22 mouse cellular contexts compared by ENCODE assay signal in the genomic region with DNA sequence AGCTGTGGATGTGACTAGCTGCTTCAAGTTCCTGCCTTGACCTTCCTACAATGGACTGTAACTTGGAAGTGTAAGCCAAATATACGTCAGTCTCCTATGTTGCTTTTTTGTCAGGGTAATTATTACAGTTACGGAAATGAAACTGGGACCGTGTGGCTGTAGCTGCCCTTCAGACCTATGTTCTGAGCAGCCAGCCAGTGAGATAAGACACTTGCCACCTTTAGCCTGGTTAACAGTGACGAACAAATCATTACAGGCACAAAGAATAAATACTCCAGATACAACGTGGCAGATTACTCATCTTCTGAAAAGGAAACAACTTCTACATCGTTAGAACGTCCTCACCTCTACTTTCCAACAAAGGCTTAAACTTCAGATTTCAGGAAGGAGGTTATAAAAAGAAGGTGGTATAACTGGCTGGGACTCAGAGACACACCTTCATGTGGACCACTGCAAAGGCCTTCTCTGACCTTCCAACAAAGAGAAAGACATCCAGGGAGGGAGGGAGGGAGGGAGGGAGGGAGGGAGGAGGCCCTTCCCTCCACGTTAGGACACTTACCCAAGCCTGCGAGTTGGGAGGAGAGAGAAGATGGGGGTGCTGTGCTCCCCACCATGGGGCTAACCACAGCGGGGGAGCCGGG. TPM values are rescaled to one million over a fixed set of nuclear protein-coding genes. Genes with fewer than 3 reads are reported as not detected.
DNase-seq lines count a peak whose midpoint lies in the region; ATAC-seq and TF ChIP-seq lines count a peak whose summit lies in the region.
"Had no signal": no experiment of that assay in that cellular context is flagged by ENCODE, and none has a peak within 500 bp of the region (broad histone marks: within the 10 kb centered on the region; RNA-seq: fewer than 3 reads in every experiment).

No protein-coding gene starts in this region.

- WGBS in heart, embryonic 12.5 days: 60% methylated on average over 11 of the region's 11 CpGs
- WGBS in heart, embryonic 11.5 days (ENCODE audit: insufficient replicate concordance): 77% methylated on average over 9 of the region's 11 CpGs
- 54% methylated on average over 11 of the region's 11 CpGs for WGBS in heart, embryonic 16.5 days
- 73% methylated on average over 11 of the region's 11 CpGs for WGBS in heart, embryonic 10.5 days
- WGBS in liver, postnatal 0 days (ENCODE audit: insufficient replicate concordance): 70% methylated on average over 11 of the region's 11 CpGs
- 71% methylated on average over 11 of the region's 11 CpGs for WGBS in liver, embryonic 11.5 days
- WGBS in stomach, postnatal 0 days: 54% methylated on average over 11 of the region's 11 CpGs

- DNase-seq in heart, embryonic 10.5 days (ENCODE audit: low spot score): no peak
- no peak for DNase-seq in liver, postnatal 0 days
- DNase-seq in liver, embryonic 11.5 days (ENCODE audit: low spot score): no peak
- DNase-seq in stomach, postnatal 0 days (ENCODE audit: low spot score): no peak
- no peak for DNase-seq in ovary, postnatal 14 days (ENCODE audit: low spot score)
- DNase-seq: adrenal gland, adult 2 months; adrenal gland, postnatal 25 days; cerebellum, adult 18-20 months; cerebellum, adult 9-11 months; cerebellum, postnatal 36 days; gastrocnemius, postnatal 10 days; kidney, adult 11 months; kidney, adult 9 months had no signal

- H3K4me2 ChIP-seq in heart, embryonic 12.5 days: no peak overlapping the region
- H3K4me2 ChIP-seq in heart, embryonic 11.5 days: no peak overlapping the region
- 0 out of 2 replicates have a peak overlapping the region, but pooled peaks have one; percentile 8 for H3K4me2 ChIP-seq in heart, embryonic 16.5 days (ENCODE audit: low read depth, low read length)
- no peak overlapping the region for H3K4me2 ChIP-seq in liver, postnatal 0 days (ENCODE audit: low read depth, low read length)
- H3K4me2 ChIP-seq in liver, embryonic 11.5 days: no peak overlapping the region
- H3K4me2 ChIP-seq in stomach, postnatal 0 days (replicated peaks; ENCODE audit: low read depth): no peak overlapping the region
- H3K4me2 ChIP-seq: embryonic facial prominence, embryonic 13.5 days; forebrain, embryonic 13.5 days; hindbrain, embryonic 14.5 days had no signal

- no peak for ATAC-seq in heart, embryonic 12.5 days (ENCODE audit: insufficient number of reproducible peaks, low FRiP score)
- no peak for ATAC-seq in heart, embryonic 11.5 days (replicated peaks; ENCODE audit: insufficient number of reproducible peaks, low FRiP score, low TSS enrichment)
- ATAC-seq in heart, embryonic 16.5 days (replicated peaks; ENCODE audit: extremely low read depth, insufficient read depth, low FRiP score): no peak
- peak; percentile 40; the same call in 1 of the 2 replicates for ATAC-seq in liver, postnatal 0 days
- ATAC-seq in liver, embryonic 11.5 days (replicated peaks; ENCODE audit: low FRiP score): no peak
- peak; percentile 87 for ATAC-seq in stomach, postnatal 0 days (ENCODE audit: low FRiP score, low TSS enrichment)
- ATAC-seq: forebrain, embryonic 13.5 days; Patski had no signal

- H3K27me3 ChIP-seq in heart, embryonic 12.5 days (replicated peaks): no peaks in the 10 kb centered on the region
- H3K27me3 ChIP-seq in heart, embryonic 11.5 days (ENCODE audit: control insufficient read depth, insufficient read depth, low read length): no peaks in the 10 kb centered on the region
- no peaks in the 10 kb centered on the region for H3K27me3 ChIP-seq in heart, embryonic 16.5 days (ENCODE audit: control insufficient read depth, insufficient read depth, low read length)
- no peaks in the 10 kb centered on the region for H3K27me3 ChIP-seq in heart, embryonic 10.5 days (ENCODE audit: insufficient read depth, poor library complexity, severe bottlenecking)
- no peaks in the 10 kb centered on the region for H3K27me3 ChIP-seq in liver, postnatal 0 days (ENCODE audit: insufficient read depth, low read length)
- no peaks in the 10 kb centered on the region for H3K27me3 ChIP-seq in liver, embryonic 11.5 days (replicated peaks; ENCODE audit: control insufficient read depth, insufficient read depth, low read length)
- H3K27me3 ChIP-seq in stomach, postnatal 0 days (ENCODE audit: control insufficient read depth, insufficient read depth, low read length): no peaks in the 10 kb centered on the region
- H3K27me3 ChIP-seq: CH12.LX; embryonic facial prominence, embryonic 13.5 days; forebrain, embryonic 13.5 days; Patski had no signal

- peaks cover 15% of the 10 kb centered on the region for H3K4me1 ChIP-seq in heart, embryonic 12.5 days (replicated peaks)
- H3K4me1 ChIP-seq in heart, embryonic 11.5 days (ENCODE audit: control insufficient read depth, insufficient read depth, low read length): no peaks in the 10 kb centered on the region
- peaks cover 11% of the 10 kb centered on the region; the same call in 1 of the 2 replicates for H3K4me1 ChIP-seq in heart, embryonic 16.5 days (ENCODE audit: control insufficient read depth, insufficient read depth, low read length)
- peaks cover 23% of the 10 kb centered on the region for H3K4me1 ChIP-seq in heart, embryonic 10.5 days
- H3K4me1 ChIP-seq in liver, postnatal 0 days (ENCODE audit: insufficient read depth): no peaks in the 10 kb centered on the region
- 0 out of 2 replicates have a peak, but pooled peaks cover 2% of the 10 kb centered on the region for H3K4me1 ChIP-seq in liver, embryonic 11.5 days (replicated peaks; ENCODE audit: control insufficient read depth, insufficient read depth, low read length)
- H3K4me1 ChIP-seq in stomach, postnatal 0 days (replicated peaks; ENCODE audit: control insufficient read depth, insufficient read depth): no peaks in the 10 kb centered on the region

- H3K36me3 ChIP-seq in heart, embryonic 12.5 days: peaks cover 41% of the 10 kb centered on the region
- peaks cover 11% of the 10 kb centered on the region; the same call in 1 of the 2 replicates for H3K36me3 ChIP-seq in heart, embryonic 11.5 days (ENCODE audit: control insufficient read depth, insufficient read depth, low read length)
- peaks cover 23% of the 10 kb centered on the region for H3K36me3 ChIP-seq in heart, embryonic 16.5 days (ENCODE audit: control insufficient read depth, insufficient read depth)
- peaks cover 22% of the 10 kb centered on the region for H3K36me3 ChIP-seq in heart, embryonic 10.5 days
- peaks cover 7% of the 10 kb centered on the region; the same call in 1 of the 2 replicates for H3K36me3 ChIP-seq in liver, postnatal 0 days (replicated peaks; ENCODE audit: insufficient read depth, low read length)
- peaks cover 2% of the 10 kb centered on the region; the same call in 1 of the 2 replicates for H3K36me3 ChIP-seq in liver, embryonic 11.5 days (ENCODE audit: control insufficient read depth, insufficient read depth, low read length)
- H3K36me3 ChIP-seq in stomach, postnatal 0 days (ENCODE audit: control insufficient read depth, insufficient read depth, low read length): no peaks in the 10 kb centered on the region

- TF ChIP-seq CTCF in liver, postnatal 0 days (IDR thresholded peaks at IDR 0.05; ENCODE audit: low read depth): no peak
- no peak for TF ChIP-seq CTCF in stomach, postnatal 0 days (IDR thresholded peaks at IDR 0.05; ENCODE audit: low read depth)

- no peak overlapping the region for H3K4me3 ChIP-seq in heart, embryonic 12.5 days
- H3K4me3 ChIP-seq in heart, embryonic 11.5 days (ENCODE audit: low read depth, low read length): no peak overlapping the region
- no peak overlapping the region for H3K4me3 ChIP-seq in heart, embryonic 16.5 days (ENCODE audit: low read length)
- H3K4me3 ChIP-seq in heart, embryonic 10.5 days: no peak overlapping the region
- no peak overlapping the region for H3K4me3 ChIP-seq in liver, postnatal 0 days (ENCODE audit: low read depth, low read length)
- H3K4me3 ChIP-seq in liver, embryonic 11.5 days (ENCODE audit: low read depth, low read length): no peak overlapping the region
- H3K4me3 ChIP-seq in stomach, postnatal 0 days (ENCODE audit: low read depth, low read length): no peak overlapping the region
- H3K4me3 ChIP-seq: embryonic facial prominence, embryonic 13.5 days; forebrain, embryonic 13.5 days; hindbrain, embryonic 10.5 days had no signal

- peak overlapping the region; percentile 10; the same call in 1 of the 2 replicates for H3K27ac ChIP-seq in heart, embryonic 12.5 days (ENCODE audit: poor library complexity, severe bottlenecking)
- H3K27ac ChIP-seq in heart, embryonic 11.5 days (ENCODE audit: low read depth, low read length): no peak overlapping the region
- H3K27ac ChIP-seq in heart, embryonic 16.5 days (ENCODE audit: low read length): peak overlapping the region; percentile 54
- no peak overlapping the region for H3K27ac ChIP-seq in heart, embryonic 10.5 days
- no peak overlapping the region for H3K27ac ChIP-seq in liver, postnatal 0 days (ENCODE audit: low read depth)
- no peak overlapping the region for H3K27ac ChIP-seq in liver, embryonic 11.5 days (ENCODE audit: low read depth, low read length)
- H3K27ac ChIP-seq in stomach, postnatal 0 days (replicated peaks): peak overlapping the region; percentile 58
- H3K27ac ChIP-seq: embryonic facial prominence, embryonic 13.5 days; forebrain, embryonic 13.5 days; hindbrain, embryonic 10.5 days; hindbrain, embryonic 14.5 days had no signal

- no peaks in the 10 kb centered on the region for H3K9me3 ChIP-seq in heart, embryonic 12.5 days (replicated peaks)
- no peaks in the 10 kb centered on the region for H3K9me3 ChIP-seq in heart, embryonic 11.5 days (replicated peaks; ENCODE audit: control insufficient read depth, low read length)
- peaks cover 4% of the 10 kb centered on the region; the same call in 1 of the 2 replicates for H3K9me3 ChIP-seq in heart, embryonic 16.5 days (replicated peaks; ENCODE audit: control insufficient read depth, low read length)
- H3K9me3 ChIP-seq in heart, embryonic 10.5 days: no peaks in the 10 kb centered on the region
- H3K9me3 ChIP-seq in liver, postnatal 0 days (ENCODE audit: low read length): no peaks in the 10 kb centered on the region
- no peaks in the 10 kb centered on the region for H3K9me3 ChIP-seq in liver, embryonic 11.5 days (ENCODE audit: control insufficient read depth, low read length)
- H3K9me3 ChIP-seq in stomach, postnatal 0 days (ENCODE audit: control insufficient read depth, low read length): no peaks in the 10 kb centered on the region
- H3K9me3 ChIP-seq: embryonic facial prominence, embryonic 13.5 days; forebrain, embryonic 13.5 days; hindbrain, embryonic 10.5 days had no signal

- no peak for TF ChIP-seq EP300 in liver, postnatal 0 days (IDR thresholded peaks at IDR 0.05; ENCODE audit: low read depth)
- TF ChIP-seq EP300 in stomach, postnatal 0 days (optimal IDR thresholded peaks at IDR 0.05): no peak

- H3K9ac ChIP-seq in heart, embryonic 12.5 days: no peak overlapping the region
- no peak overlapping the region for H3K9ac ChIP-seq in heart, embryonic 11.5 days (ENCODE audit: low read depth, low read length)
- H3K9ac ChIP-seq in heart, embryonic 16.5 days (ENCODE audit: low read length): no peak overlapping the region
- H3K9ac ChIP-seq in liver, postnatal 0 days (replicated peaks): no peak overlapping the region
- no peak overlapping the region for H3K9ac ChIP-seq in liver, embryonic 11.5 days (ENCODE audit: low read depth, low read length)
- no peak overlapping the region for H3K9ac ChIP-seq in stomach, postnatal 0 days (ENCODE audit: low read length)
- H3K9ac ChIP-seq: embryonic facial prominence, embryonic 13.5 days; forebrain, embryonic 13.5 days; hindbrain, embryonic 14.5 days had no signal

RNA-seq across cellular contexts. Expression of a gene that starts 22.2 kb away (rescaled TPM):
- polyA plus RNA-seq in heart, embryonic 12.5 days (2016; fragmentation: Nextera tagmentation; extraction: Ambion mirVana): 39.7 and 41.1 TPM in 2 replicates
- polyA plus RNA-seq in heart, embryonic 11.5 days (2014; fragmentation: Nextera tagmentation; extraction: Ambion mirVana): 39.0 and 41.0 TPM in 2 replicates
- polyA plus RNA-seq in heart, embryonic 16.5 days (2015; fragmentation: Nextera tagmentation; extraction: Ambion mirVana): 36.1 and 47.0 TPM in 2 replicates
- 38.2 and 40.3 TPM in 2 replicates for polyA plus RNA-seq in heart, embryonic 10.5 days (2016; fragmentation: Nextera tagmentation; extraction: Ambion mirVana)
- 21.4 and 31.0 TPM in 2 replicates for polyA plus RNA-seq in liver, postnatal 0 days (2015; fragmentation: Nextera tagmentation; extraction: Ambion mirVana)
- 78.2 and 78.7 TPM in 2 replicates for polyA plus RNA-seq in liver, embryonic 11.5 days (2014; fragmentation: Nextera tagmentation; extraction: Ambion mirVana)
- 44.7 and 47.9 TPM in 2 replicates for polyA plus RNA-seq in stomach, postnatal 0 days (2015; fragmentation: Nextera tagmentation; extraction: Ambion mirVana)

Comparison
In these comparisons a context has a peak if more than half of its experiments do, and no peak if none do; other contexts are left out.
1. ATAC-seq: peak in liver, postnatal 0 days (single experiment) and stomach, postnatal 0 days (single experiment); none in heart, embryonic 12.5 days (single experiment), heart, embryonic 11.5 days (single experiment), heart, embryonic 16.5 days (single experiment) and liver, embryonic 11.5 days (single experiment).
2. H3K27ac ChIP-seq: peak in heart, embryonic 12.5 days (single experiment), heart, embryonic 16.5 days (single experiment) and stomach, postnatal 0 days (single experiment); none in heart, embryonic 11.5 days (single experiment), heart, embryonic 10.5 days (single experiment), liver, postnatal 0 days (single experiment) and liver, embryonic 11.5 days (single experiment).